Mouse (Mus musculus): Measurements from ENCODE around the gene Tceal7. TPM values are rescaled to one million over a fixed set of nuclear protein-coding genes. Genes with fewer than 3 reads are reported as not detected.
"Not testable (repeated sequence)": the region's sequence is repeated elsewhere in the genome, so short reads cannot be mapped to it uniquely, and the experiment has no call there.

The Tceal7 gene
- 7.5 and 15.7 TPM in 2 replicates for polyA plus RNA-seq (2015; fragmentation: Nextera tagmentation; extraction: Ambion mirVana)

DNA sequence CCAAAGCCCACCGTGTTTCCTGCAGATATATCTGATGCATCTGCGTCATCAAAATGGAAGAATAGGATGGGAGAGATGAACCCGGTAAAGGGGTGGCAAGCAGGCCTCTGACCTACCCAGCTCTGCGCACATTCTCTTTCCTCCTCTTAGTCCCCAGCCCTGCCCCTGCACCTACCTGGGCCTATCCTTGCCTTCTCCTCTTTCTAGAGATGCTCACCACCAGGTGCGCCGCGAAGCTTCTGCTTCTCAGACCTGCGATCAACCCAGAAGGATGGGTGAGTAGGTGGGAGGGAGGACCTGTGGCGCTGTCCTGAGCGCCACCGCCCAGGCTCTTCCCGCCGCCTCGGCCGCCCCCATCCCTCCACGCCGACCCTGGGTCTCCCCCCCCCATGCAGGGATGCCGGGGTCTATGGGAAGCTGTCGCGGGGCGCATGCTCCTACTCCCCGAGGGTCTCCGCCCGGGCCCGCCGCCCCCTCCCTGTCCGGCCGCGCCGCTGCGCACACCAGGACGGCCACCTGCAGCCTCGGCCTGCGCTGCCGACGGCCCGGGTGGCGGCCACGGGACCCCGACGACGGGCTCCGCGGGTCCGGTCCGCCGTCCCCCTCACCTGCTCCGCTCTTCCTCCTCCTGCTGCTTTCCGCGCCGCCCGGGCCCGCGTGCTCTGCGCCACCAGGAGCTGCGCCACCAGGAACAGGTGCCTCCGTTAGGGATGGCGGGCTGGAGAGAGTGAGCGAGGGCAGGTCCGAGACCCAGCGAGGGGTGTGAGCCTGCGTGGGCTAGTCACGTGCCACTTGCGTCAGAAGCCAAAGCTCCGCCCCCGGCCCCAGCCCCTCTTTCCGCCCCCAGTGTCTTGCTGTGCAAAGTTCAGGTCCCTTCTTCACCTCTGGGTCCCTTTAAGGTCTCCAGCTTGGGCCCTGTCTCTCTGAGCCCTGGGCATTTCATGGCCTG lies at the start of gene Tceal7, which contains the start of gene Bex1:
Gene Tceal7 (plus strand): TSS at position 51 of the 949 bp plus-strand sequence.
Gene Bex1 (minus strand): TSS at position 785 of the 949 bp plus-strand sequence.
- H3K36me3 ChIP-seq (ENCODE audit: control insufficient read depth, insufficient read depth); H3K4me2 ChIP-seq (ENCODE audit: low read depth, low read length); H3K9ac ChIP-seq (ENCODE audit: low read depth, low read length); H3K27me3 ChIP-seq (ENCODE audit: control insufficient read depth, insufficient read depth, low read depth, low read length); H3K4me1 ChIP-seq (ENCODE audit: control insufficient read depth, low read depth, low read length); H3K9me3 ChIP-seq (replicated peaks; ENCODE audit: control insufficient read depth, low read length); H3K27ac ChIP-seq (ENCODE audit: low read length): not testable (repeated sequence)
- peak within 1 kb of the TSS; percentile 25 for H3K4me3 ChIP-seq (ENCODE audit: low read depth, low read length)
- ATAC-seq (ENCODE audit: low read depth), result peak; percentile 91
- WGBS (ENCODE audit: insufficient replicate concordance), result 27% methylated on average over 26 of the region's 67 CpGs

- no peaks in the 10 kb centered on the region; the same call in 1 of the 2 replicates for H3K4me1 ChIP-seq (ENCODE audit: control insufficient read depth, low read depth, low read length)
- peak overlapping the region; percentile 59 for H3K4me2 ChIP-seq (ENCODE audit: low read depth, low read length)
- peak overlapping the region; percentile 73 for H3K4me3 ChIP-seq (ENCODE audit: low read depth, low read length)
- H3K36me3 ChIP-seq (ENCODE audit: control insufficient read depth, insufficient read depth), result no peaks in the 10 kb centered on the region; the same call in 1 of the 2 replicates
- H3K27ac ChIP-seq (ENCODE audit: low read length), result peak overlapping the region; percentile 84
- no peaks in the 10 kb centered on the region for H3K9me3 ChIP-seq (replicated peaks; ENCODE audit: control insufficient read depth, low read length)
- WGBS (ENCODE audit: insufficient replicate concordance), result 32% methylated on average over 10 of the region's 10 CpGs
- peak overlapping the region; percentile 45; the same call in 1 of the 2 replicates for H3K9ac ChIP-seq (ENCODE audit: low read depth, low read length)
- H3K27me3 ChIP-seq (ENCODE audit: control insufficient read depth, insufficient read depth, low read depth, low read length), result no peaks in the 10 kb centered on the region
- ATAC-seq (ENCODE audit: low read depth), result peak; percentile 79
Observed at GRCm38 (mm10) chrX:136170625-136171024, 44.0 kb upstream of the Tceal7 start.

GRCm38 (mm10) chrX:136171189-136172117 lies 43.1 kb upstream of the Tceal7 start:
- no peaks in the 10 kb centered on the region; the same call in 1 of the 2 replicates for H3K4me1 ChIP-seq (ENCODE audit: control insufficient read depth, low read depth, low read length)
- H3K9ac ChIP-seq (ENCODE audit: low read depth, low read length), result peak overlapping the region; percentile 67
- peak overlapping the region; percentile 59 for H3K4me2 ChIP-seq (ENCODE audit: low read depth, low read length)

DNA sequence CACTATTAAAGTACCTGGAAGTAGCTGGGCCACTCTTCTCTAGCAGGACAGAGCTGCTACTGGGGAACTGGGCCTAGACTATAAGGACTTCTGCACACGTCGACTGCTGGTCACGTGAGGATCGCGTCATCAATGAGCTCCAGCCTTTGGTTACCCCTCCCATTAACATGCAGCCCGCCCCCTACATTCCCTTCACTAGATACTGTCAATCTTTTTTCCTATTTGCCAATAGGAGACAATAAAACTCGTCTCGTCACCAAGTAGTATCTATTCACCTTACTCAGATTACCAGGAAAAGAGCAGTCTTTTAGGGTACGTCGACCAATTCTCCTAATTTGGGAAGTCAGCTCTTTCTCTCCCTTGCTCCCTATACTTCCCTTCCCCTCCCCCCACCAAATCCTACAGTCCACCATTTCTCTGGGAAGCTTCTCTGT lies 42.4 kb upstream of the Tceal7 start, which contains the start of gene Tceal8:
Gene Tceal8 (minus strand): TSS at position 225 of the 434 bp plus-strand sequence.
- Histone ChIP-seq H3K4me3 (ENCODE audit: low read depth, low read length) (peak within 1 kb of the TSS; percentile 73), H3K4me1 (ENCODE audit: control insufficient read depth, low read depth, low read length) (no peaks in the 10 kb centered on the region; the same call in 1 of the 2 replicates), H3K27ac (ENCODE audit: low read length) (peak within 1 kb of the TSS; percentile 84), H3K27me3 (ENCODE audit: control insufficient read depth, insufficient read depth, low read depth, low read length) (no peaks in the 10 kb centered on the region), H3K4me2 (ENCODE audit: low read depth, low read length) (peak within 1 kb of the TSS; percentile 59), H3K9ac (ENCODE audit: low read depth, low read length) (peak within 1 kb of the TSS; percentile 67), H3K36me3 (ENCODE audit: control insufficient read depth, insufficient read depth) (no peaks in the 10 kb centered on the region; the same call in 1 of the 2 replicates), H3K9me3 (replicated peaks; ENCODE audit: control insufficient read depth, low read length) (no peaks in the 10 kb centered on the region)
- 11% methylated on average over 10 of the region's 10 CpGs for WGBS (ENCODE audit: insufficient replicate concordance)
- ATAC-seq (ENCODE audit: low read depth), result peak; percentile 90

More at GRCm38 (mm10) chrX:136171189-136172117, 43.1 kb upstream of the Tceal7 start:
- 16% methylated on average over 24 of the region's 24 CpGs for WGBS (ENCODE audit: insufficient replicate concordance)
- Histone ChIP-seq H3K4me3 (ENCODE audit: low read depth, low read length) (peak overlapping the region; percentile 73), H3K27me3 (ENCODE audit: control insufficient read depth, insufficient read depth, low read depth, low read length) (no peaks in the 10 kb centered on the region), H3K9me3 (replicated peaks; ENCODE audit: control insufficient read depth, low read length) (no peaks in the 10 kb centered on the region), H3K27ac (ENCODE audit: low read length) (peak overlapping the region; percentile 84), H3K36me3 (ENCODE audit: control insufficient read depth, insufficient read depth) (no peaks in the 10 kb centered on the region; the same call in 1 of the 2 replicates)
- peak; percentile 65 for ATAC-seq (ENCODE audit: low read depth)

- Histone ChIP-seq H3K27ac (ENCODE audit: low read length) (no peak overlapping the region), H3K9me3 (replicated peaks; ENCODE audit: control insufficient read depth, low read length) (no peaks in the 10 kb centered on the region), H3K4me3 (ENCODE audit: low read depth, low read length) (peak overlapping the region; percentile 73), H3K4me1 (ENCODE audit: control insufficient read depth, low read depth, low read length) (no peaks in the 10 kb centered on the region; the same call in 1 of the 2 replicates), H3K4me2 (ENCODE audit: low read depth, low read length) (peak overlapping the region; percentile 59), H3K36me3 (ENCODE audit: control insufficient read depth, insufficient read depth) (no peaks in the 10 kb centered on the region; the same call in 1 of the 2 replicates), H3K9ac (ENCODE audit: low read depth, low read length) (no peak overlapping the region), H3K27me3 (ENCODE audit: control insufficient read depth, insufficient read depth, low read depth, low read length) (no peaks in the 10 kb centered on the region)
- WGBS (ENCODE audit: insufficient replicate concordance), result 30% methylated on average over 10 of the region's 10 CpGs
- no peak for ATAC-seq (ENCODE audit: low read depth)
Observed at GRCm38 (mm10) chrX:136172786-136173185, 41.8 kb upstream of the Tceal7 start.

DNA sequence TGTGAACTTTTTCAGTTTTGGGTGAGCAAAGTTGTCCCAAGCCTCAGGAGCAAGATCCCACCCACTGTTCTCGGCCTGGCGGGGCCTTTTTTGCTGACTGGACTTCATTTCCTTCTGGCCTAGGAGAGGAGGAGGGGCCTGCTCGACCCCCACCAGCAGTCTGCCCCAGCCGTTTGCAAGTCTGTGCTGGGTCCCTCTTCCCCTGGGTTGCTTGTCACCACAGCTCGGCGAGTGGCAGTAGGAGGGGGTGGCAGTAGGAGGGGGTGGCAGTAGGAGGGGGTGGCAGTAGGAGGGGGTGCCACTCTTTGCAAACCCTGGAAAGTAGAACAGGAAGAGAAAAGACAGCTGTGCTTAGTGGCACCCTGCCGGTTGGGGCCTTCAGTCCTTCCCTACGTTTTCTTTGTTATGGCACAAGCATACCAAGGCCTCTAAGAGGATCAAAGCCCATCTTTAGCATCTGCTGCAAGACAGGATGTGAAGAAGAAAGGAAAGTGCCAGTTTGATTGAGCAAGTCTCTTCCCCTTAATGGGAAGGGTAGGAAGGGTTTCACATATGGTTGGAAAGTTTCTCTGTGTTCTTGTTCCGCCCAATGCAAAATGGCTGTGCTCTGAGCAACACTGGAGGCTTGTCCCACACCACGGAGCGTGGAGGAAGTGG lies 33.6 kb upstream of the Tceal7 start:
- H3K4me2 ChIP-seq (ENCODE audit: low read depth, low read length), result no peak overlapping the region
- WGBS (ENCODE audit: insufficient replicate concordance), result 19% methylated on average over 11 of the region's 11 CpGs
- H3K9me3 ChIP-seq (replicated peaks; ENCODE audit: control insufficient read depth, low read length), result no peaks in the 10 kb centered on the region
- H3K27ac ChIP-seq (ENCODE audit: low read length), result no peak overlapping the region
- H3K27me3 ChIP-seq (ENCODE audit: control insufficient read depth, insufficient read depth, low read depth, low read length), result no peaks in the 10 kb centered on the region
- no peak overlapping the region for H3K9ac ChIP-seq (ENCODE audit: low read depth, low read length)
- no peaks in the 10 kb centered on the region for H3K4me1 ChIP-seq (ENCODE audit: control insufficient read depth, low read depth, low read length)
- no peak for ATAC-seq (ENCODE audit: low read depth)
- H3K36me3 ChIP-seq (ENCODE audit: control insufficient read depth, insufficient read depth), result no peaks in the 10 kb centered on the region
- H3K4me3 ChIP-seq (ENCODE audit: low read depth, low read length), result no peak overlapping the region

GRCm38 (mm10) chrX:136183107-136183506 lies 31.5 kb upstream of the Tceal7 start:
- Histone ChIP-seq H3K9me3 (replicated peaks; ENCODE audit: control insufficient read depth, low read length) (no peaks in the 10 kb centered on the region), H3K4me3 (ENCODE audit: low read depth, low read length) (no peak overlapping the region), H3K4me1 (ENCODE audit: control insufficient read depth, low read depth, low read length) (no peaks in the 10 kb centered on the region), H3K9ac (ENCODE audit: low read depth, low read length) (no peak overlapping the region), H3K27ac (ENCODE audit: low read length) (no peak overlapping the region), H3K4me2 (ENCODE audit: low read depth, low read length) (no peak overlapping the region), H3K36me3 (ENCODE audit: control insufficient read depth, insufficient read depth) (no peaks in the 10 kb centered on the region), H3K27me3 (ENCODE audit: control insufficient read depth, insufficient read depth, low read depth, low read length) (no peaks in the 10 kb centered on the region)
- WGBS (ENCODE audit: insufficient replicate concordance), result 29% methylated on average over 1 of the region's 1 CpGs
- peak; percentile 68 for ATAC-seq (ENCODE audit: low read depth)

All from liver, embryonic 16.5 days (tissue).